In genomic region chr19:41847091-41847581, GRCm38 (mm10) we compare ENCODE assay signal across 8 mouse cellular contexts. TPM values are rescaled to one million over a fixed set of nuclear protein-coding genes. Genes with fewer than 3 reads are reported as not detected.
DNase-seq lines count a peak whose midpoint lies in the region; ATAC-seq and TF ChIP-seq lines count a peak whose summit lies in the region.

No protein-coding gene starts in this region.

- no peaks in the 10 kb centered on the region for H3K36me3 ChIP-seq in intestine, embryonic 15.5 days
- H3K36me3 ChIP-seq in limb, embryonic 15.5 days: no peaks in the 10 kb centered on the region
- no peaks in the 10 kb centered on the region for H3K36me3 ChIP-seq in midbrain, embryonic 16.5 days (ENCODE audit: control insufficient read depth, insufficient read depth, low read length)
- H3K36me3 ChIP-seq in stomach, embryonic 16.5 days (ENCODE audit: control insufficient read depth, insufficient read depth, low read length): no peaks in the 10 kb centered on the region

- TF ChIP-seq POLR2A in cortical plate, adult 2 months (IDR thresholded peaks at IDR 0.05; ENCODE audit: extremely low read depth, insufficient read depth, low read length): no peak

- WGBS in intestine, embryonic 15.5 days: under 1% methylated on average over 64 of the region's 64 CpGs
- under 1% methylated on average over 44 of the region's 64 CpGs for WGBS in limb, embryonic 15.5 days
- WGBS in midbrain, embryonic 16.5 days: 1% methylated on average over 41 of the region's 64 CpGs
- WGBS in stomach, embryonic 16.5 days: under 1% methylated on average over 64 of the region's 64 CpGs

- ATAC-seq in intestine, embryonic 15.5 days: peak; percentile 13
- ATAC-seq in limb, embryonic 15.5 days (ENCODE audit: insufficient number of reproducible peaks, low FRiP score, low TSS enrichment, low read depth): no peak
- ATAC-seq in midbrain, embryonic 16.5 days: peak; percentile 47
- ATAC-seq in stomach, embryonic 16.5 days (ENCODE audit: insufficient read depth, low FRiP score): peak; percentile 19

- TF ChIP-seq CTCF in cortical plate, adult 2 months (IDR thresholded peaks at IDR 0.05; ENCODE audit: extremely low read depth, insufficient read depth, low read length): no peak

- DNase-seq in layer of hippocampus, adult 18-20 months (ENCODE audit: low spot score in 2 of 2): peak; percentile 30 to 35
- DNase-seq in layer of hippocampus, adult 9-11 months: no peak
- peak; percentile 23 to 54 for DNase-seq in gastrocnemius, postnatal 4 days (ENCODE audit: low spot score in 2 of 2)

- peak overlapping the region; percentile 91 for H3K4me3 ChIP-seq in cortical plate, adult 2 months (ENCODE audit: insufficient read depth, low read length)
- H3K4me3 ChIP-seq in intestine, embryonic 15.5 days (replicated peaks): peak overlapping the region; percentile 78
- H3K4me3 ChIP-seq in limb, embryonic 15.5 days: peak overlapping the region; percentile 70
- H3K4me3 ChIP-seq in midbrain, embryonic 16.5 days (ENCODE audit: low read depth, low read length): peak overlapping the region; percentile 79
- H3K4me3 ChIP-seq in stomach, embryonic 16.5 days (replicated peaks; ENCODE audit: low read length): peak overlapping the region; percentile 69

- no peaks in the 10 kb centered on the region for H3K27me3 ChIP-seq in intestine, embryonic 15.5 days (replicated peaks)
- H3K27me3 ChIP-seq in limb, embryonic 15.5 days: peaks cover 9% of the 10 kb centered on the region; the same call in 1 of the 2 replicates
- no peaks in the 10 kb centered on the region for H3K27me3 ChIP-seq in midbrain, embryonic 16.5 days (ENCODE audit: control insufficient read depth, insufficient read depth, low read depth, low read length)
- no peaks in the 10 kb centered on the region for H3K27me3 ChIP-seq in stomach, embryonic 16.5 days (ENCODE audit: control insufficient read depth, insufficient read depth, low read length)

- H3K27ac ChIP-seq in cortical plate, adult 2 months (ENCODE audit: insufficient read depth, low read length): peak overlapping the region; percentile 99; the same call in 1 of the 2 replicates
- peak overlapping the region; percentile 91 for H3K27ac ChIP-seq in intestine, embryonic 15.5 days
- peak overlapping the region; percentile 91 for H3K27ac ChIP-seq in limb, embryonic 15.5 days
- H3K27ac ChIP-seq in midbrain, embryonic 16.5 days (ENCODE audit: low read length): peak overlapping the region; percentile 95
- H3K27ac ChIP-seq in stomach, embryonic 16.5 days (ENCODE audit: low read length): peak overlapping the region; percentile 88

- no peaks in the 10 kb centered on the region for H3K4me1 ChIP-seq in cortical plate, adult 2 months (ENCODE audit: control insufficient read depth, insufficient read depth, low read length)
- H3K4me1 ChIP-seq in intestine, embryonic 15.5 days (replicated peaks): peaks cover 8% of the 10 kb centered on the region; the same call in 1 of the 2 replicates
- H3K4me1 ChIP-seq in limb, embryonic 15.5 days: peaks cover 30% of the 10 kb centered on the region
- H3K4me1 ChIP-seq in midbrain, embryonic 16.5 days (ENCODE audit: control insufficient read depth, insufficient read depth, low read length): peaks cover 29% of the 10 kb centered on the region
- peaks cover 8% of the 10 kb centered on the region for H3K4me1 ChIP-seq in stomach, embryonic 16.5 days (ENCODE audit: control insufficient read depth, insufficient read depth, low read length)

- no peaks in the 10 kb centered on the region for H3K9me3 ChIP-seq in intestine, embryonic 15.5 days
- H3K9me3 ChIP-seq in limb, embryonic 15.5 days: no peaks in the 10 kb centered on the region
- no peaks in the 10 kb centered on the region for H3K9me3 ChIP-seq in midbrain, embryonic 16.5 days (replicated peaks; ENCODE audit: control insufficient read depth, low read length, poor library complexity, severe bottlenecking)
- no peaks in the 10 kb centered on the region for H3K9me3 ChIP-seq in stomach, embryonic 16.5 days (replicated peaks; ENCODE audit: control insufficient read depth, low read length)

- H3K9ac ChIP-seq in intestine, embryonic 15.5 days: peak overlapping the region; percentile 75
- H3K9ac ChIP-seq in limb, embryonic 15.5 days: peak overlapping the region; percentile 61
- H3K9ac ChIP-seq in midbrain, embryonic 16.5 days (ENCODE audit: low read depth, low read length): peak overlapping the region; percentile 81
- H3K9ac ChIP-seq in stomach, embryonic 16.5 days (ENCODE audit: low read length): peak overlapping the region; percentile 83

- peak overlapping the region; percentile 93 for H3K4me2 ChIP-seq in intestine, embryonic 15.5 days (replicated peaks)
- H3K4me2 ChIP-seq in limb, embryonic 15.5 days: peak overlapping the region; percentile 97
- H3K4me2 ChIP-seq in midbrain, embryonic 16.5 days (ENCODE audit: low read length): peak overlapping the region; percentile 91
- peak overlapping the region; percentile 95 for H3K4me2 ChIP-seq in stomach, embryonic 16.5 days (ENCODE audit: low read depth, low read length)

RNA-seq across cellular contexts. Expression of gene Frat2, which starts 0.8 kb away (rescaled TPM):
- 10 to 100 TPM; 12.9 to 13.1 TPM for total RNA-seq in layer of hippocampus, adult 18-20 months (2021)
- polyA plus RNA-seq in cortical plate, adult 2 months (2012; rRNA removed): 5.8 and 6.2 TPM in 2 replicates
- total RNA-seq in gastrocnemius, postnatal 4 days (2021): 10 to 100 TPM; 11.7 to 14.1 TPM
- polyA plus RNA-seq in intestine, embryonic 15.5 days (2015; fragmentation: Nextera tagmentation; extraction: Ambion mirVana): 10.5 and 10.7 TPM in 2 replicates
- 2.1 and 2.2 TPM in 2 replicates for polyA plus RNA-seq in limb, embryonic 15.5 days (2015; fragmentation: Nextera tagmentation; extraction: Ambion mirVana)
- 5.0 and 5.6 TPM in 2 replicates for polyA plus RNA-seq in midbrain, embryonic 16.5 days (2015; fragmentation: Nextera tagmentation; extraction: Ambion mirVana)
- polyA plus RNA-seq in stomach, embryonic 16.5 days (2015; fragmentation: Nextera tagmentation; extraction: Ambion mirVana): 1.7 and 3.0 TPM in 2 replicates

RNA-seq across cellular contexts. Expression of gene Frat1, which starts 17.4 kb away (rescaled TPM):
- 10 to 100 TPM; 17.8 to 22.3 TPM for total RNA-seq in layer of hippocampus, adult 18-20 months (2021)
- polyA plus RNA-seq in cortical plate, adult 2 months (2012; rRNA removed): 9.3 and 10.5 TPM in 2 replicates
- total RNA-seq in gastrocnemius, postnatal 4 days (2021): 1 to 10 TPM; 4.6 to 6.7 TPM
- polyA plus RNA-seq in intestine, embryonic 15.5 days (2015; fragmentation: Nextera tagmentation; extraction: Ambion mirVana): 12.8 and 13.5 TPM in 2 replicates
- 3.8 and 4.0 TPM in 2 replicates for polyA plus RNA-seq in limb, embryonic 15.5 days (2015; fragmentation: Nextera tagmentation; extraction: Ambion mirVana)
- polyA plus RNA-seq in midbrain, embryonic 16.5 days (2015; fragmentation: Nextera tagmentation; extraction: Ambion mirVana): 27.3 and 28.2 TPM in 2 replicates
- polyA plus RNA-seq in stomach, embryonic 16.5 days (2015; fragmentation: Nextera tagmentation; extraction: Ambion mirVana): 8.9 and 9.9 TPM in 2 replicates

RNA-seq across cellular contexts. Expression of gene Arhgap19, which starts 45.3 kb away (rescaled TPM):
- 1 to 10 TPM; 2.6 to 2.9 TPM for total RNA-seq in layer of hippocampus, adult 18-20 months (2021)
- 2.7 and 3.0 TPM in 2 replicates for polyA plus RNA-seq in cortical plate, adult 2 months (2012; rRNA removed)
- 10 to 100 TPM; 14.5 to 15.4 TPM for total RNA-seq in gastrocnemius, postnatal 4 days (2021)
- polyA plus RNA-seq in intestine, embryonic 15.5 days (2015; fragmentation: Nextera tagmentation; extraction: Ambion mirVana): 18.4 and 19.4 TPM in 2 replicates
- 16.2 and 17.2 TPM in 2 replicates for polyA plus RNA-seq in limb, embryonic 15.5 days (2015; fragmentation: Nextera tagmentation; extraction: Ambion mirVana)
- polyA plus RNA-seq in midbrain, embryonic 16.5 days (2015; fragmentation: Nextera tagmentation; extraction: Ambion mirVana): 4.3 TPM in 2 replicates
- polyA plus RNA-seq in stomach, embryonic 16.5 days (2015; fragmentation: Nextera tagmentation; extraction: Ambion mirVana): 18.8 and 20.3 TPM in 2 replicates

RNA-seq across cellular contexts. Expression of gene Rrp12, which starts 48.8 kb away (rescaled TPM):
- total RNA-seq in layer of hippocampus, adult 18-20 months (2021): 10 to 100 TPM; 31.8 to 32.2 TPM
- 18.6 and 18.9 TPM in 2 replicates for polyA plus RNA-seq in cortical plate, adult 2 months (2012; rRNA removed)
- total RNA-seq in gastrocnemius, postnatal 4 days (2021): 10 to 100 TPM; 21.1 to 22.4 TPM
- 17.6 and 18.1 TPM in 2 replicates for polyA plus RNA-seq in intestine, embryonic 15.5 days (2015; fragmentation: Nextera tagmentation; extraction: Ambion mirVana)
- polyA plus RNA-seq in limb, embryonic 15.5 days (2015; fragmentation: Nextera tagmentation; extraction: Ambion mirVana): 16.1 and 17.4 TPM in 2 replicates
- 19.2 TPM in 2 replicates for polyA plus RNA-seq in midbrain, embryonic 16.5 days (2015; fragmentation: Nextera tagmentation; extraction: Ambion mirVana)
- 15.4 and 15.9 TPM in 2 replicates for polyA plus RNA-seq in stomach, embryonic 16.5 days (2015; fragmentation: Nextera tagmentation; extraction: Ambion mirVana)
